Mouse (Mus musculus) midbrain, postnatal 0 days (tissue): Measurements from ENCODE around the gene Btbd2. TPM values are rescaled to one million over a fixed set of nuclear protein-coding genes. Genes with fewer than 3 reads are reported as not detected.
A peak's percentile ranks its signal among the peaks of the same experiment; 100 is the strongest.

Source experiments
- ATAC-seq: fragments of 200-750 bp; cut with Nextera tagmentation; 2 replicates; pipeline ENCODE4 v1.8.0; 2017; ENCODE audit warnings: moderate number of reproducible peaks, mild to moderate bottlenecking, moderate TSS enrichment, moderate library complexity; ENCODE audit not compliant: low FRiP score
- DNase-seq: peaks from one replicate; pipeline ENCODE4 v3.0.0-alpha.2; 2015; ENCODE audit warnings: low spot score
- H3K27ac ChIP-seq: fragments of 300-500 bp; sonication (generic); 2 replicates; pipeline ENCODE4 v1.5.1; 2014; ENCODE audit warnings: low read depth, mild to moderate bottlenecking, low read length, mixed read lengths
- H3K27me3 ChIP-seq: fragments of 300-500 bp; sonication (generic); 2 replicates; pipeline ENCODE4 v1.6.1; 2014; ENCODE audit warnings: low read length, control low read depth, mixed read lengths; ENCODE audit not compliant: insufficient read depth
- H3K36me3 ChIP-seq: fragments of 300-500 bp; sonication (generic); 2 replicates; pipeline ENCODE4 v1.6.1; 2014; ENCODE audit warnings: low read length, control low read depth, mixed read lengths; ENCODE audit not compliant: insufficient read depth
- H3K4me1 ChIP-seq: fragments of 300-500 bp; sonication (generic); 2 replicates; pipeline ENCODE4 v1.6.1; 2014; ENCODE audit warnings: mild to moderate bottlenecking, control low read depth, antibody characterized with exemption, low read length, mixed read lengths; ENCODE audit not compliant: insufficient read depth
- H3K4me2 ChIP-seq: fragments of 300-500 bp; sonication (generic); 2 replicates; pipeline ENCODE4 v1.6.1; 2014; ENCODE audit warnings: low read depth, mild to moderate bottlenecking, low read length, mixed read lengths; ENCODE audit not compliant: poor library complexity, severe bottlenecking
- H3K4me3 ChIP-seq: fragments of 300-500 bp; sonication (generic); 2 replicates; pipeline ENCODE4 v1.5.1; 2014; ENCODE audit warnings: low read depth, mild to moderate bottlenecking, low read length, moderate library complexity
- H3K9ac ChIP-seq: fragments of 300-500 bp; sonication (generic); replicated peaks from 2 replicates; pipeline ENCODE4 v1.6.1; 2014; ENCODE audit warnings: mild to moderate bottlenecking, low read length, moderate library complexity, mixed read lengths; ENCODE audit not compliant: poor library complexity, severe bottlenecking
- H3K9me3 ChIP-seq: fragments of 300-500 bp; sonication (generic); 2 replicates; pipeline ENCODE4 v1.6.1; 2016; ENCODE audit warnings: low read length, control low read depth
- CTCF ChIP-seq: IDR thresholded peaks from 2 replicates; pipeline ENCODE4 v1.5.1; 2016; ENCODE audit warnings: antibody characterized with exemption, mild to moderate bottlenecking
- WGBS: fragments of 180-500 bp; shearing (Covaris S2); extraction: QIAGEN DNeasy Blood & Tissue Kit; methylation state at CpG from one replicate; pipeline ENCODE4 v1.1.7; 2014; 5-methylcytosine and 5-hydroxymethylcytosine counted together
- polyA plus RNA-seq: library from polyadenylated mRNA; unstranded; fragments of >200 nt; fragmentation: Nextera tagmentation; extraction: Ambion mirVana; gene quantifications from 2 replicates; pipeline ENCODE4 v1.2.1, GENCODE M21; 2015
- total RNA-seq: library from RNA; depleted of rRNA; stranded (reverse); fragments of >200 nt; gene quantifications from 2 replicates; pipeline ENCODE4 v1.2.3, GENCODE M21; 2014

The Btbd2 gene
- total and polyA plus RNA-seq, 2 experiments from 2014 or later = 71.6 to 215 TPM

- Histone ChIP-seq H3K27ac (peak overlapping the region; percentile 97), H3K9ac (peak overlapping the region; percentile 71), H3K9me3 (no peaks in the 10 kb centered on the region), H3K4me2 (peak overlapping the region; percentile 88), H3K4me1 (peaks cover 22% of the 10 kb centered on the region), H3K36me3 (peaks cover 3% of the 10 kb centered on the region), H3K4me3 (peak overlapping the region; percentile 96), H3K27me3 (no peaks in the 10 kb centered on the region)
- TF ChIP-seq CTCF = no peak
- DNase-seq (no peak), ATAC-seq (peak; percentile 1; the same call in 1 of the 2 replicates)
- WGBS = 42% methylated on average over 9 of the region's 9 CpGs
Observed at GRCm38 (mm10) chr10:80677128-80677875, 20.4 kb upstream of the Btbd2 start.

GRCm38 (mm10) chr10:80676198-80676928 lies 19.5 kb upstream of the Btbd2 start:
- Histone ChIP-seq H3K9ac (peak overlapping the region; percentile 98), H3K27ac (peak overlapping the region; percentile 97), H3K36me3 (peaks cover 13% of the 10 kb centered on the region), H3K4me1 (peaks cover 22% of the 10 kb centered on the region), H3K9me3 (no peaks in the 10 kb centered on the region), H3K27me3 (no peaks in the 10 kb centered on the region), H3K4me2 (peak overlapping the region; percentile 88), H3K4me3 (peak overlapping the region; percentile 96)
- no peak for TF ChIP-seq CTCF
- under 1% methylated on average over 78 of the region's 78 CpGs for WGBS
- DNase-seq (peak; percentile 100), ATAC-seq (peak; percentile 93)

GRCm38 (mm10) chr10:80675405-80676197 lies 18.7 kb upstream of the Btbd2 start:
- Histone ChIP-seq H3K27me3 (no peaks in the 10 kb centered on the region), H3K4me1 (peaks cover 22% of the 10 kb centered on the region), H3K4me3 (peak overlapping the region; percentile 96), H3K27ac (peak overlapping the region; percentile 88), H3K36me3 (peaks cover 19% of the 10 kb centered on the region), H3K9me3 (no peaks in the 10 kb centered on the region), H3K4me2 (peak overlapping the region; percentile 88), H3K9ac (peak overlapping the region; percentile 98)
- no peak for DNase-seq
- peak; percentile 15 for ATAC-seq
- WGBS = under 1% methylated on average over 37 of the region's 54 CpGs
- TF ChIP-seq CTCF = no peak

GRCm38 (mm10) chr10:80674851-80675404 lies 18.1 kb upstream of the Btbd2 start:
- ATAC-seq = no peak
- Histone ChIP-seq H3K36me3 (peaks cover 25% of the 10 kb centered on the region), H3K27me3 (no peaks in the 10 kb centered on the region), H3K9ac (peak overlapping the region; percentile 98), H3K4me2 (peak overlapping the region; percentile 88), H3K4me3 (peak overlapping the region; percentile 96), H3K27ac (peak overlapping the region; percentile 88), H3K4me1 (peaks cover 22% of the 10 kb centered on the region), H3K9me3 (no peaks in the 10 kb centered on the region)
- WGBS = 10% methylated on average over 6 of the region's 6 CpGs
- TF ChIP-seq CTCF = no peak
- no peak for DNase-seq

- WGBS = 68% methylated on average over 5 of the region's 5 CpGs
- ATAC-seq (no peak), DNase-seq (no peak)
- H3K36me3 ChIP-seq = peaks cover 32% of the 10 kb centered on the region
- peak overlapping the region; percentile 88 for H3K4me2 ChIP-seq
- no peaks in the 10 kb centered on the region for H3K9me3 ChIP-seq
- no peak overlapping the region for H3K27ac ChIP-seq
- peak overlapping the region; percentile 98 for H3K9ac ChIP-seq
- H3K4me3 ChIP-seq = peak overlapping the region; percentile 96
- no peaks in the 10 kb centered on the region for H3K27me3 ChIP-seq
- H3K4me1 ChIP-seq = peaks cover 22% of the 10 kb centered on the region
- no peak for TF ChIP-seq CTCF
Observed at GRCm38 (mm10) chr10:80674161-80674711, 17.4 kb upstream of the Btbd2 start.
